Mouse (Mus musculus) neural tube, embryonic 15.5 days (tissue): ENCODE results near the gene Rxylt1. TPM values are rescaled to one million over a fixed set of nuclear protein-coding genes. Genes with fewer than 3 reads are reported as not detected.

Experiments
- ATAC-seq: fragments of 200-750 bp; cut with Nextera tagmentation; 2 replicates; pipeline ENCODE4 v1.8.0; 2017; ENCODE audit warnings: mild to moderate bottlenecking, moderate TSS enrichment, moderate library complexity; ENCODE audit not compliant: low FRiP score
- H3K27ac ChIP-seq: fragments of 300-500 bp; sonication (generic); replicated peaks from 2 replicates; pipeline ENCODE4 v1.5.1; 2015; ENCODE audit warnings: mild to moderate bottlenecking, inconsistent platforms
- H3K27me3 ChIP-seq: fragments of 300-500 bp; sonication (generic); replicated peaks from 2 replicates; pipeline ENCODE4 v1.6.1; 2015; ENCODE audit warnings: inconsistent platforms
- H3K36me3 ChIP-seq: fragments of 300-500 bp; sonication (generic); 2 replicates; pipeline ENCODE4 v1.6.1; 2015; ENCODE audit warnings: inconsistent platforms
- H3K4me1 ChIP-seq: fragments of 300-500 bp; sonication (generic); 2 replicates; pipeline ENCODE4 v1.6.1; 2015; ENCODE audit warnings: inconsistent platforms
- H3K4me2 ChIP-seq: fragments of 300-500 bp; sonication (generic); 2 replicates; pipeline ENCODE4 v1.6.1; 2015; ENCODE audit warnings: inconsistent platforms, mild to moderate bottlenecking, moderate library complexity
- H3K4me3 ChIP-seq: fragments of 300-500 bp; sonication (generic); replicated peaks from 2 replicates; pipeline ENCODE4 v1.5.1; 2015; ENCODE audit warnings: mild to moderate bottlenecking, inconsistent platforms
- H3K9ac ChIP-seq: fragments of 300-500 bp; sonication (generic); replicated peaks from 2 replicates; pipeline ENCODE4 v1.6.1; 2015; ENCODE audit warnings: mild to moderate bottlenecking, inconsistent platforms
- H3K9me3 ChIP-seq: fragments of 300-500 bp; sonication (generic); replicated peaks from 2 replicates; pipeline ENCODE4 v1.6.1; 2016; ENCODE audit warnings: inconsistent platforms
- WGBS: fragments of 180-500 bp; shearing (Covaris S2); methylation state at CpG from one replicate; pipeline ENCODE4 v1.1.7; 2015; ENCODE audit warnings: mixed read lengths; 5-methylcytosine and 5-hydroxymethylcytosine counted together
- polyA plus RNA-seq: library from polyadenylated mRNA; unstranded; fragments of >200 nt; fragmentation: Nextera tagmentation; extraction: Ambion mirVana; gene quantifications from 2 replicates; pipeline ENCODE4 v1.2.1, GENCODE M21; 2015

Rxylt1 gene
- polyA plus RNA-seq, result 44.4 and 46.8 TPM in 2 replicates

DNA sequence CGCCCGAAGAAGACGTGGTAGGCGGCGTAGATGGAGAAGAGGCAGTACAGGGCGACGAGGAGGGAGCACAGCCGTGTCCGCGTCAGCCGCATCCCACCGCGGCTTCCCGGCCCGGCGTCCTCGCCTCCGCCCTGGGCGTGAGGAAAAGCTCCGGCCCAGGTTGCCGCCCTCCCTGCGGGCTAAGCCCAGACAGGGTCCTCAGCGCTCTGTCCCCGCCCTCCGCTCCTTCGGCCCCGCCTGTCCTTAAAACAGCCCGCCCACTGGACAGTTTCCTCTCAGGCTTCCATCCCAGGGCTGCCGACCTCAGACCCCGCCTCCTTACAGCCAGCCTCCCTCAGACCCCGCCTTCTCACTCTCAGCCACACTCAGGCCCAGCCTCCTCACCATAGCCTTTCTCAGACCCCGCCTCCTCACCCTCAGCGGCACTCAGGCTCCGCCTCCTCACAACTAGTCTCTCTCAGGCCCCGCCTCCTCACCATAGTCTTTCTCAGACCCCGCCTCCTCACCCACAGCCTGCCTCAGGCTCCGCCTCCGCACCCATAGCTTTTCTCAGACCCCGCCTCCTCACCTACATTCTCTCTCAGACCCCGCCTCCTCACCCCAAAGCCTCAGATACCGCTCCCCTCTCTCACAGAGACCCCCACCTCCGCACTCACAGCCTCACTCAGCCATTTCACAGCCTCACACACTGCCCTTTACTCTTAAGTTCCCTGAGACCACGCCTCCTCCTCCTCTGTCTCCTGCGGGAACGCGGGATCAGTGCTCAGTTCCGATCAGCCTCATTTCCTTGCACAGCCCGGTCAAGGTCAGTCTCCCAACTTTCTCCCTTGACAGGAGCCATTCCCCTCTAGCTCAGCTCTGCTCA, at the start of gene Rxylt1:
Gene Rxylt1 (minus strand): TSS at position 392 of the 865 bp plus-strand sequence.
- peak within 1 kb of the TSS; percentile 85 for H3K9ac ChIP-seq
- peak within 1 kb of the TSS; percentile 89 for H3K27ac ChIP-seq
- no peaks in the 10 kb centered on the region for H3K9me3 ChIP-seq
- WGBS, result 1% methylated on average over 42 of the region's 48 CpGs
- H3K4me3 ChIP-seq, result peak within 1 kb of the TSS; percentile 68
- peak; percentile 97 for ATAC-seq
- H3K27me3 ChIP-seq, result no peaks in the 10 kb centered on the region
- H3K4me1 ChIP-seq, result peaks cover 11% of the 10 kb centered on the region
- H3K36me3 ChIP-seq, result peaks cover 5% of the 10 kb centered on the region; the same call in 1 of the 2 replicates
- peak within 1 kb of the TSS; percentile 76 for H3K4me2 ChIP-seq

DNA sequence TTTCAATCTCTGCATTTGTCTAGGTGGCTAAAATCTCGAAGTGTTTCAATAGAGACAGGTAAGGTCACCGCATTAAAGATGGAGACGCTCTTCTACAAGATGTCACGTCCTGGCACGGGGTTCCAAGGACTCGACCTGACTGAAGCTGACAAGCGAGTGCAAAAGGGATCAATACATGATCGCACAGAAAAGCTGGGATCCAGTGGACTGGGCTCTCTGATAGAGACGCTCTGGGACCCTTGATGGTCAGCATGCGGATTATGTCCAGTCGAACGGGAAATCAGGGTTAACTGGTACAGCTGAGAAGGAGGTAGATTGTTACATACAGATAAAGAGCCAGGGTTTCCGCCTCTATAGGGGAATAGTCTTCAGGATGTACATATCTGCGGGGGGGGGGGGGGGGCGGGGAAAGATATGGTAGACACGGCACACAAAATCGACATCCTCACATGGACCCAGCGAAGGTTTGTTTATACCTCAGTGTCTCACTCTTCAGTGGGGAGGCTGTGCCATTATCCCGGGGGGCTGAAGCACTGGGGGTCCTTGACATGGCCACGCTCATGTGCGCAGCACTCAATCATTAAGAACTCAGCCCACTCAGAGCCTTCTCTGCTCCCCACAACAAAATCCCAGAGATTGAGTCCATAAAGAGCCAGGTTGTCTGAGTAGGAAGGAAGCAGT, 24.3 kb upstream of the Rxylt1 start:
- H3K4me3 ChIP-seq, result no peak overlapping the region
- no peaks in the 10 kb centered on the region for H3K36me3 ChIP-seq
- no peaks in the 10 kb centered on the region for H3K27me3 ChIP-seq
- no peak for ATAC-seq
- H3K9ac ChIP-seq, result 0 out of 2 replicates have a peak overlapping the region, but pooled peaks have one; percentile 15
- H3K9me3 ChIP-seq, result no peaks in the 10 kb centered on the region
- peak overlapping the region; percentile 48 for H3K4me2 ChIP-seq
- WGBS, result 87% methylated on average over 21 of the region's 21 CpGs
- H3K27ac ChIP-seq, result no peak overlapping the region
- H3K4me1 ChIP-seq, result peaks cover 9% of the 10 kb centered on the region

DNA sequence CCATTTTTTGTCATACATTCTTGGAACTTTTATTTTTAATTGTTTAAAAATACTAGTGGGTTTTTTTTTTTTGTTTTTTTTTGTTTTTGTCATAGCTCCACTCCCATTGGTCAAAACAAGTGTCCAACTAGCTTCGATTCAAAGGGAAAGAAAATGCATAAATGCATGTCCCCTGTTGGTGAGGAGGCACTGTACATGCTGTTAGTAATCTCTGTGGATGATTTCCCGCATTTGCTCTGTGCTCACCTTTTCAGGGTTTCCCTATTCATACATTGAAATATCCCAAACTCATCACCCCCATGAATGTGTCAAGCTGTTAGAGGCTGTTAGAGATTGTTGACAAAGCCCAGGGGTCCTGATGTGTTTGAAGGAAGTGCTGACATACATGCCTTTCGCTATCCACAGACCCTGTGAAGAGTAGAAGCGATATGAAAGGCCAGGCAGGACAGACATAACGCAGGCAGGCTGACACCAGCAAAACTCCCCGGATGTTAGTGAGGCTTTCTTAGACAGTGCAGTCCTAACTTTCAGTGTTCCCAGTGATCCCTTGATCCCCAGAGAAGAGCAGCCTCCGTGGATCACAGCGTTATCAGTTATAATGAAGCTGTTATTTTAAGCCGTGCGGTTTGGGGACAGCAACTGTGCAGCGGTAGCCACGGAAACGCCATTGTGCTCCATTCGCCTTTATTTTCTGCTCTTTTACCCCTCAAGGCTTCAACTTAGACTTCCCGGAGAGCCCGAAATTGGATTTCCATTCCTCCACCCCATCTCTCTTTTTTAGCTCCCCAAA, 23.5 kb upstream of the Rxylt1 start:
- H3K9ac ChIP-seq, result 0 out of 2 replicates have a peak overlapping the region, but pooled peaks have one; percentile 15

DNA sequence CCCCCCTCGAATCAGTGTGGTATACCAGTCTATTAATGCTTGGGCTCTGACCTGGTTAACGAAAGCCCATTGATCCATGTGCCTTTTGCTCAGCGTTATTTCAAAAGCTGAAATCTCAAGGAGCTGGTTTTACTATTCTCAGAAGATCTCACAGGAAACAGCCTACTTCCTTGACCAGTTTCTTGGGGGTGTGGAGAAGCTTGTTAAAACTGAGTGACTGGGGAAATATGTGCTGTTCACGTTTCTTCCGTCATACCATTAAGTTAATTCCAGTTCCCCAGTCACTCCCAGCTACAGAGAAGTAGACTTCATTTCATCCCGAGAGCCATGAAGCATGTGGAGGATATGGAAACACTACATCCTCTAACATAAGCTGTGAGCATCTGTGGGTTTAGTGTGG, 22.3 kb upstream of the Rxylt1 start:
- WGBS, result 74% methylated on average over 6 of the region's 6 CpGs
- ATAC-seq, result no peak

More for the DNA sequence above, 23.5 kb upstream of the Rxylt1 start:
- no peaks in the 10 kb centered on the region for H3K9me3 ChIP-seq
- ATAC-seq, result no peak
- no peaks in the 10 kb centered on the region for H3K27me3 ChIP-seq
- 39% methylated on average over 16 of the region's 16 CpGs for WGBS
- H3K4me2 ChIP-seq, result peak overlapping the region; percentile 48
- H3K27ac ChIP-seq, result no peak overlapping the region
- H3K36me3 ChIP-seq, result no peaks in the 10 kb centered on the region
- no peak overlapping the region for H3K4me3 ChIP-seq
- peaks cover 9% of the 10 kb centered on the region for H3K4me1 ChIP-seq

DNA sequence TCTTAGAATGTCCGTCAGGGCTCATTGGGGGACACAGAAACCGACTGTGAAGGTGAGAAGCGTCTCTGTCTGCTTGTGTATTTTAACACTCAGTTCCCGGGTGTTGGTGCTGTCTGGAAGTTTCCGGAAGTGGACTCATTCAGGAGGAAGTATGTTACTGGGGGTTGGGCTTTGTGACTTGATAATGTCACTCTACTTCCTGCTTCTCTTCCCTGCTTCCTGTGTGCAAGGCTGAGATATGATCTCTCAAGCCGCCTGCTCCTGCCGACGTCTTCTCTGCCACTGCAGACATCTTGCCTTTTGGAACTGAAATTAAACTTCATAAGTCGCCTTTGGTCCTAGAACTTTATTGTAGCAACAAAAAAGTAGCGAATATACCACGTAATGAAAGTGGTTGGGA, 19.5 kb upstream of the Rxylt1 start:
- WGBS, result 91% methylated on average over 11 of the region's 11 CpGs
- no peaks in the 10 kb centered on the region for H3K36me3 ChIP-seq
- peaks cover 9% of the 10 kb centered on the region for H3K4me1 ChIP-seq

More for the DNA sequence above, 22.3 kb upstream of the Rxylt1 start:
- no peak overlapping the region for H3K4me3 ChIP-seq
- no peaks in the 10 kb centered on the region for H3K36me3 ChIP-seq
- no peaks in the 10 kb centered on the region for H3K27me3 ChIP-seq
- no peaks in the 10 kb centered on the region for H3K9me3 ChIP-seq
- H3K4me1 ChIP-seq, result peaks cover 9% of the 10 kb centered on the region
- H3K4me2 ChIP-seq, result no peak overlapping the region
- no peak overlapping the region for H3K9ac ChIP-seq
- no peak overlapping the region for H3K27ac ChIP-seq

DNA sequence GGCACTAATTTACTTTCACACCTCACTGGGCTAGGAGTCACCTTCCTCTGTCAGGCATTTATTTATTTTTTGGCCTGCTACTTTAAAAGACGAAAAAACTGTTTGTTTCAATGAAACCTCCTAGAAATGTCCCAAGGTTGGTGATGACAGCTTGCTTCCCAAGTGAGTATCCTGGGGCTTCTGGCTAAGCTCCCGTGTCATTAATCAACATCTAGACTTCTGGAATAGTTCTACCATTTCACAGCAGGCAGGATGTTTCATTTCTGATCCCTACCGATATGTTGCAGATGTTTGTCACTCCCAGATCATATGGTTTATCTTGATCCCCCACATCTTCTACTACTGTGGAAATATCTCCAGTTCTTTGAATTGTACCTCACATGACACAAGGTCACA, 9.5 kb upstream of the Rxylt1 start:
- H3K4me3 ChIP-seq, result no peak overlapping the region
- ATAC-seq, result no peak
- WGBS, result 81% methylated on average over 3 of the region's 3 CpGs
- no peak overlapping the region for H3K9ac ChIP-seq
- no peaks in the 10 kb centered on the region for H3K9me3 ChIP-seq
- H3K4me2 ChIP-seq, result no peak overlapping the region
- no peaks in the 10 kb centered on the region for H3K4me1 ChIP-seq
- no peaks in the 10 kb centered on the region for H3K36me3 ChIP-seq
- no peak overlapping the region for H3K27ac ChIP-seq
- no peaks in the 10 kb centered on the region for H3K27me3 ChIP-seq

More for the DNA sequence above, 19.5 kb upstream of the Rxylt1 start:
- Histone ChIP-seq H3K4me3 (no peak overlapping the region), H3K4me2 (no peak overlapping the region), H3K27ac (no peak overlapping the region), H3K9ac (no peak overlapping the region), H3K27me3 (no peaks in the 10 kb centered on the region), H3K9me3 (no peaks in the 10 kb centered on the region)
- ATAC-seq, result no peak

DNA sequence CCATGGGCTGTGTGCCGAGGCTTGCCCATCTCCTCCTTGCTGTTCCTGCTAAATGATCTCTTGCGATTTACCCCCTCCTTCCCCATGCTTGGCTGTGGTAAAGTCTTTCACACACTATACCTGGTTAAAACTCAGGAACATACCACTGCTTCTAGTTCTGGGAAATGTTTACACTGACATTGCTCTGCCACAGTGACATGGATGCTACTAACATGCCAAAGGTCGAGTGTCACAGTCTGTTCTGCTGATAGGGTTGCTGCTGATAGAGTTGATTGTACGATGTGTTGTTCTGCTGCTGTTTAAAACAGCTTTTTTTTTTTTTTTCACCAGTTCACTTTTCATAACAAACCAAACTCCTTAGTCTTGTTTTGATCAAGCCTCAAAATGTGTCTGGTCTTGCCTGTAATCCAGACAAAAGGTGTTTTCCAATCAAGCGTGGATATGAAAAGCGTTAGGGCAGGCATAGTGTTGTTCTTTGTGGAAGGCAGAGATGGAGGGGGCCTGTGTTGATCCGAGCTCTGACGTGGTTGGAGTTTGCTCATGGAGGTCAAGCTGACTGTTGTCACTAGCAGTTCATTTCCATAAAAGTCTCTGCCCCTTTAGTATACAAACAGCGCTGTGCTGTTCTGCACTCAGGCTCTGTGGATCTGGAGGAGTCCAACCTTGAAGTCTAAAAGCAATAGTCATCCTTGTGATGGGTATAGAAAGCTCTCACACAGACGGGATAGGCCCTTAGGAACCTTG, 8.9 kb upstream of the Rxylt1 start:
- WGBS, result 71% methylated on average over 10 of the region's 10 CpGs
- H3K27ac ChIP-seq, result no peak overlapping the region
- H3K36me3 ChIP-seq, result no peaks in the 10 kb centered on the region
- no peaks in the 10 kb centered on the region for H3K9me3 ChIP-seq
- no peak overlapping the region for H3K4me3 ChIP-seq
- H3K4me1 ChIP-seq, result no peaks in the 10 kb centered on the region
- H3K9ac ChIP-seq, result no peak overlapping the region
- no peak overlapping the region for H3K4me2 ChIP-seq
- H3K27me3 ChIP-seq, result no peaks in the 10 kb centered on the region
- no peak for ATAC-seq

DNA sequence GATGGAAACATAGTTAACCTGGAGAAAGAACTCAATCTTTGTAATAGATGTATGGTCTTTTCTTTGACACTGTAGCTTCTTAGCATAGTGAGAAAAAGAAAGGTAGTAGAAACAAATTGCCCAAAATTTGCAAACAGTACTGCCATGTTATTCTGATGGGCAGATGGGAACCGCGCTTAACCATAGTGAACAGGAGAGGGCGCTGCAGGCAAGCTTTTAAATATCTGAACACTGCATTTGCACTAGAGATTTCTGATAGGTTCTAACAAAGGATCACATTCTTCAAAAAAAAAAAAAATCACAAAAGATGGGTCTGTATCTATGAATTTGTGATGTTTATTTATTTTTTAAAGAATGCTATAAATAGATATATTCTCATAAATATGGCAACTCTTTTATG, 8.2 kb upstream of the Rxylt1 start:
- no peak overlapping the region for H3K4me2 ChIP-seq
- H3K27ac ChIP-seq, result no peak overlapping the region
- no peaks in the 10 kb centered on the region for H3K4me1 ChIP-seq
- H3K4me3 ChIP-seq, result no peak overlapping the region
- H3K27me3 ChIP-seq, result no peaks in the 10 kb centered on the region
- WGBS, result 4% methylated on average over 3 of the region's 3 CpGs
- H3K9me3 ChIP-seq, result no peaks in the 10 kb centered on the region
- no peak overlapping the region for H3K9ac ChIP-seq
- H3K36me3 ChIP-seq, result no peaks in the 10 kb centered on the region
- ATAC-seq, result peak; percentile 66; the same call in 1 of the 2 replicates

DNA sequence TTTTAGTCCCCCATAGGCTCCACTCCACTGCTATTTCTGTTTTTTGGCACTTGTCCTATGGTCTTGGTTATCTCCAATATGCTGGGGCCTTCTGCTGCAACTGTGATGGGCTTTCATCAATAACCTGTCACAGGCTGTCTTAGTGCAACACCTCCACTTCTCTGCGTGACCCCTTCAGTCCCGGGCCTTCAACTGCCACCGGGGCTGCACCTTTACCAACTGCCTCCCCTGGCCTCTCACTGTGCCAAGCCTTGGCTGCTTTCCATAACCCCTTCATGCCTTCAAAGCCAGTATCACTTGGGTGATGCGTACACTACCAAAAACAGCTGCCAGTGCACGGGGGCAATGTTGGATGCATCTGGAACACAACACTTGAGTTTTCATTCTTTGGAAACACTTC, 5.5 kb upstream of the Rxylt1 start:
- Histone ChIP-seq H3K27ac (no peak overlapping the region), H3K4me3 (no peak overlapping the region), H3K36me3 (no peaks in the 10 kb centered on the region), H3K9me3 (no peaks in the 10 kb centered on the region), H3K4me2 (no peak overlapping the region), H3K9ac (no peak overlapping the region), H3K4me1 (no peaks in the 10 kb centered on the region; the same call in 1 of the 2 replicates), H3K27me3 (no peaks in the 10 kb centered on the region)
- no peak for ATAC-seq
- WGBS, result 85% methylated on average over 5 of the region's 5 CpGs

DNA sequence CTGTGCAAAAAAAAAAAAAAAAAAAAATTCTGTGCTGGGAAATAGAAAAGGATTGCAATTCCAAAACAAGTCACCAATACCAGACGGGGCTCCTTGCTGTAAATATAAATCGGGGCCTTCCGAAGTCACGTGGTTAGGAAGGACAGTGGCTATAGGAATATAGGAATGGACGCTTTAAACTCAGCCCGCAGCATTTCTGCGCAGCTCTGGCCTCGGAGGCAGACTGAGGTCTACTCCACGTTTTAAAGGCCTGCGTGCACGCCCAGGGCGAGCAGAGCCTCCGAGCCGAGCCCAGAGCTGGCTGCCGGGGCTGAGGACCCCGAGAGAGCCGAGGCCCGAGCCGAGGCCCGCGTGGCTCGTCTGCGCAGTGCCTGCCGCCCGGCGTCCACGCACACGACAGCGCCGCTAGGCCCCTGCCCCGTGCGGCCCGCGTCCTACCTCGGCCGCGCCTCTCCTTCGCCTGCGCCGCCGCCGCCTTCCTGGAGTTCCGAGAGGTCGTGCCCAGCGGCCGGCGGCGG, 650 bp downstream of the Rxylt1 start:
- ATAC-seq, result peak; percentile 72
- Histone ChIP-seq H3K9me3 (no peaks in the 10 kb centered on the region), H3K27ac (peak overlapping the region; percentile 89), H3K4me3 (peak overlapping the region; percentile 68), H3K4me2 (peak overlapping the region; percentile 76), H3K9ac (peak overlapping the region; percentile 85), H3K27me3 (no peaks in the 10 kb centered on the region), H3K4me1 (peaks cover 11% of the 10 kb centered on the region), H3K36me3 (peaks cover 8% of the 10 kb centered on the region)
- WGBS, result 0% methylated on average over 41 of the region's 48 CpGs
